Mouse (Mus musculus): ENCODE measurements at regions not wholly inside any gene's neighbourhood (a gene's known extent, or its start where the extent isn't known, plus 50 kb on each side); places are given as distances from the start of the nearest gene placed in this dataset.

GRCm38 (mm10) chr13:5737214-5737613 is 124.1 kb upstream of the Klf6 start:
- TF ChIP-seq CTCF (IDR thresholded peaks at IDR 0.05; ENCODE audit: low read depth, low read length) (no peak), POLR2A (IDR thresholded peaks at IDR 0.05; ENCODE audit: borderline replicate concordance, low read depth, low read length) (no peak)
- Histone ChIP-seq H3K27ac (ENCODE audit: insufficient read depth, low read depth, low read length) (no peak overlapping the region), H3K4me1 (ENCODE audit: control insufficient read depth, insufficient read depth, low read length) (peaks cover 10% of the 10 kb centered on the region), H3K4me3 (ENCODE audit: insufficient read depth, low read length) (no peak overlapping the region)

GRCm38 (mm10) chr13:5740805-5741204 is 120.5 kb upstream of the Klf6 start:
- H3K27ac ChIP-seq (ENCODE audit: insufficient read depth, low read depth, low read length): no peak overlapping the region
- peaks cover 7% of the 10 kb centered on the region for H3K4me1 ChIP-seq (ENCODE audit: control insufficient read depth, insufficient read depth, low read length)
- no peak overlapping the region for H3K4me3 ChIP-seq (ENCODE audit: insufficient read depth, low read length)
- no peak for TF ChIP-seq POLR2A (IDR thresholded peaks at IDR 0.05; ENCODE audit: borderline replicate concordance, low read depth, low read length)
- TF ChIP-seq CTCF (IDR thresholded peaks at IDR 0.05; ENCODE audit: low read depth, low read length): no peak

GRCm38 (mm10) chr13:5744949-5745348 is 116.3 kb upstream of the Klf6 start:
- Histone ChIP-seq H3K4me3 (ENCODE audit: insufficient read depth, low read length) (no peak overlapping the region), H3K27ac (ENCODE audit: insufficient read depth, low read depth, low read length) (no peak overlapping the region), H3K4me1 (ENCODE audit: control insufficient read depth, insufficient read depth, low read length) (peaks cover 7% of the 10 kb centered on the region)
- TF ChIP-seq POLR2A (IDR thresholded peaks at IDR 0.05; ENCODE audit: borderline replicate concordance, low read depth, low read length) (no peak), CTCF (IDR thresholded peaks at IDR 0.05; ENCODE audit: low read depth, low read length) (no peak)

GRCm38 (mm10) chr13:5757176-5757575 is 104.1 kb upstream of the Klf6 start:
- TF ChIP-seq POLR2A (IDR thresholded peaks at IDR 0.05; ENCODE audit: borderline replicate concordance, low read depth, low read length) (no peak), CTCF (IDR thresholded peaks at IDR 0.05; ENCODE audit: low read depth, low read length) (no peak)
- H3K27ac ChIP-seq (ENCODE audit: insufficient read depth, low read depth, low read length): no peak overlapping the region
- peaks cover 3% of the 10 kb centered on the region; the same call in 1 of the 2 replicates for H3K4me1 ChIP-seq (ENCODE audit: control insufficient read depth, insufficient read depth, low read length)
- no peak overlapping the region for H3K4me3 ChIP-seq (ENCODE audit: insufficient read depth, low read length)

GRCm38 (mm10) chr13:5757963-5758362 is 103.3 kb upstream of the Klf6 start:
- peaks cover 3% of the 10 kb centered on the region; the same call in 1 of the 2 replicates for H3K4me1 ChIP-seq (ENCODE audit: control insufficient read depth, insufficient read depth, low read length)
- H3K27ac ChIP-seq (ENCODE audit: insufficient read depth, low read depth, low read length): no peak overlapping the region
- no peak overlapping the region for H3K4me3 ChIP-seq (ENCODE audit: insufficient read depth, low read length)
- TF ChIP-seq POLR2A (IDR thresholded peaks at IDR 0.05; ENCODE audit: borderline replicate concordance, low read depth, low read length): no peak
- TF ChIP-seq CTCF (IDR thresholded peaks at IDR 0.05; ENCODE audit: low read depth, low read length): no peak

DNA sequence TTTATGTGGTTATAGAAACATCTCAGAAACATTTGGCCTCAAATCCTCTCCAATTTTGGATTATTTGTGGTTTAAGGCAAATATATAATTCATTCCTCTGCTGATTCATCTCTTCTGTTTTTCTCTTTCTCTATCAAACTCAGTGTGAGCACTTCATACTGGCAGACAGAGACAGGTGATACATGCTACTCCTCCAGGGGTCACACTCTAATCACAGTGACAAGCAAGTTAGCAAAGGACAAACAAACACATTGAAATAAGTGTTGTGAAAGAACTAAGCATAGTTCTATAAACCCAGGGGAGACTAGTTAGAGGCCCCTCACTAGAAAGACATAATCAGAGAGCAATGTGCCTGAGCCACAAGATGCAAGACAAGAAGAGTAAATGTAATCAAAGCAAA is 101.3 kb upstream of the Klf6 start:
- Histone ChIP-seq H3K4me3 (ENCODE audit: insufficient read depth, low read length) (no peak overlapping the region), H3K27ac (ENCODE audit: insufficient read depth, low read depth, low read length) (no peak overlapping the region), H3K4me1 (ENCODE audit: control insufficient read depth, insufficient read depth, low read length) (peaks cover 3% of the 10 kb centered on the region; the same call in 1 of the 2 replicates)
- TF ChIP-seq CTCF (IDR thresholded peaks at IDR 0.05; ENCODE audit: low read depth, low read length) (no peak), POLR2A (IDR thresholded peaks at IDR 0.05; ENCODE audit: borderline replicate concordance, low read depth, low read length) (no peak)

DNA sequence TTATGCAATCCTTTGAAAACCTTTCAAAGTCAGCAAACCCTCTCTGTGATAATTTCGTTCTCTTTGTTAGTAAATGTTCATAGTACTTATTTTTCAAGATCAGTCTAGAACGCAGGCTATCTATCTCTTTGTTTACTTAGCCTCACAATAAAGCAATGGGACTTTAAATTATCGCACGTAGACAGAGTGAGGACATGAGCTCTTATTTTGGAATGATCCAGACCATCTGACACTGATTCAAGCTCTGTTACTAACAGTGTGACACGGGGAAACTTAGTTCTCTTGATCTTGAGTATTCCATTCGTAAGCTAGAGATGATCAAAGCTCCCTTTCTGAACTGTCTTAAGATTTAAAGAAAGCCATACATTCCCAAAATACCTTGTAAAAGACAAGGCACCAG is 94.9 kb upstream of the Klf6 start:
- no peak overlapping the region for H3K27ac ChIP-seq (ENCODE audit: insufficient read depth, low read depth, low read length)
- peaks cover 21% of the 10 kb centered on the region for H3K4me1 ChIP-seq (ENCODE audit: control insufficient read depth, insufficient read depth, low read length)
- H3K4me3 ChIP-seq (ENCODE audit: insufficient read depth, low read length): no peak overlapping the region
- TF ChIP-seq POLR2A (IDR thresholded peaks at IDR 0.05; ENCODE audit: borderline replicate concordance, low read depth, low read length) (no peak), CTCF (IDR thresholded peaks at IDR 0.05; ENCODE audit: low read depth, low read length) (no peak)

DNA sequence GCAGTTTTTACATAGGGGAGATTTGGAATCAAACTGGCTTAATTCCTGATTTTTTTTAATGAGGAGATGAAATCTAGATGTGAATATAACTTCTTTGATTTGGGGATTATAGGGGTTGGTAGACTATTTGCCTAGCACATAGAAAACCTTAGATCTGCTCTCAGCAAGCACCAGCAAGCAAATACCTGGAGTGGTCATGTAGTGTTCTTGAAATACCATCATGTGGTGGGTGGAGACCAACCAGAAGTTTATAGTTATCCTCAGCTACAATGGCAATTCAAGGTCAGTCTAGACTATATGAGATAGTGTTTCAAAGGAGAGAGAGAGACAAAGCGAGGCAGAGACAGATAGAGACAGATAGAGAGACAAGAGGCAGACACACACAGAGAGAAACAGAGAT is 94.1 kb upstream of the Klf6 start:
- Histone ChIP-seq H3K4me1 (ENCODE audit: control insufficient read depth, insufficient read depth, low read length) (peaks cover 21% of the 10 kb centered on the region), H3K4me3 (ENCODE audit: insufficient read depth, low read length) (no peak overlapping the region), H3K27ac (ENCODE audit: insufficient read depth, low read depth, low read length) (no peak overlapping the region)
- TF ChIP-seq POLR2A (IDR thresholded peaks at IDR 0.05; ENCODE audit: borderline replicate concordance, low read depth, low read length): no peak
- no peak for TF ChIP-seq CTCF (IDR thresholded peaks at IDR 0.05; ENCODE audit: low read depth, low read length)

DNA sequence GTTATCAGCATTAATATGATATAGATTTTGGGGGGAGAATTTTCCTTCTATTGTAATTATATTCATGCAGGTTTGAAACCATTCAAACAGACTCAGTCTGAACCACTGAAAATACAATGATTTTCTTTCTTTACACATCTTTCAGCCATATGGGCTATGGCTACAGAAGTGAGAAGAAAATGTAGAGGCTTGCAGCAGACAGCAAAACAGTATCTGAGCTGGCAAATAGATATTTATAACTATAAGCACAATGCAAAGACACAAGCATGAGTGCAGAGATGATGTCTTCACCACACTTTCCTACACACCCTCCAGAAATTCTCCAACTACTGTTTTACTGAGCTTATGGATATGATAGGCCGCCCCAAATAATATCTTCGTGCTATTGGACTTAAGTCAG is 92.6 kb upstream of the Klf6 start:
- Histone ChIP-seq H3K27ac (ENCODE audit: insufficient read depth, low read depth, low read length) (no peak overlapping the region), H3K4me3 (ENCODE audit: insufficient read depth, low read length) (no peak overlapping the region), H3K4me1 (ENCODE audit: control insufficient read depth, insufficient read depth, low read length) (peaks cover 30% of the 10 kb centered on the region)
- TF ChIP-seq POLR2A (IDR thresholded peaks at IDR 0.05; ENCODE audit: borderline replicate concordance, low read depth, low read length): no peak
- no peak for TF ChIP-seq CTCF (IDR thresholded peaks at IDR 0.05; ENCODE audit: low read depth, low read length)

GRCm38 (mm10) chr13:5769283-5770260 is 91.7 kb upstream of the Klf6 start:
- Histone ChIP-seq H3K27ac (ENCODE audit: insufficient read depth, low read depth, low read length) (no peak overlapping the region), H3K4me3 (ENCODE audit: insufficient read depth, low read length) (no peak overlapping the region), H3K4me1 (ENCODE audit: control insufficient read depth, insufficient read depth, low read length) (peaks cover 32% of the 10 kb centered on the region)
- TF ChIP-seq POLR2A (IDR thresholded peaks at IDR 0.05; ENCODE audit: borderline replicate concordance, low read depth, low read length): no peak
- no peak for TF ChIP-seq CTCF (IDR thresholded peaks at IDR 0.05; ENCODE audit: low read depth, low read length)

Data from bone marrow macrophage, adult 2 months (primary cell).